Mouse (Mus musculus): ENCODE measurements around the gene Esam.

Esam gene

DNA sequence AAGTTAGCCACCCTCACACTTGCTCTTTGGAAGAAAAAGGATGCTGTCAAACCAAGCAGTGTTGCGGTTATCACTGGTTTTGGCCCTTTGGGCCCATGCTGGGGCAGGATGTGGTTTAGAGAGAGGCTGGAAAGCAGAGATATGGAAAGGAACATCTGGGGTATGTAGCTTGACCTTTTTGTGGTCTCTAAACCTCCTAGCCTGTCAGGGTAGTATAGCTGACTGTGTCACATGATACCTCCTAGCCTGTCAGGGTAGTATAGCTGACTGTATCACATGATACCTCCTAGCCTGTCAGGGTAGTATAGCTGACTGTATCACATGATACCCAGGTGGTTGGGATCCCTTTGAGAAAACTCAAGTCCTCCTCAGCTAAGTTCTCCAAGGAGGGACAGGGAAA is 26.4 kb downstream of the Esam start:
- no peak for DNase-seq (ENCODE audit: low spot score in 2 of 2)

DNA sequence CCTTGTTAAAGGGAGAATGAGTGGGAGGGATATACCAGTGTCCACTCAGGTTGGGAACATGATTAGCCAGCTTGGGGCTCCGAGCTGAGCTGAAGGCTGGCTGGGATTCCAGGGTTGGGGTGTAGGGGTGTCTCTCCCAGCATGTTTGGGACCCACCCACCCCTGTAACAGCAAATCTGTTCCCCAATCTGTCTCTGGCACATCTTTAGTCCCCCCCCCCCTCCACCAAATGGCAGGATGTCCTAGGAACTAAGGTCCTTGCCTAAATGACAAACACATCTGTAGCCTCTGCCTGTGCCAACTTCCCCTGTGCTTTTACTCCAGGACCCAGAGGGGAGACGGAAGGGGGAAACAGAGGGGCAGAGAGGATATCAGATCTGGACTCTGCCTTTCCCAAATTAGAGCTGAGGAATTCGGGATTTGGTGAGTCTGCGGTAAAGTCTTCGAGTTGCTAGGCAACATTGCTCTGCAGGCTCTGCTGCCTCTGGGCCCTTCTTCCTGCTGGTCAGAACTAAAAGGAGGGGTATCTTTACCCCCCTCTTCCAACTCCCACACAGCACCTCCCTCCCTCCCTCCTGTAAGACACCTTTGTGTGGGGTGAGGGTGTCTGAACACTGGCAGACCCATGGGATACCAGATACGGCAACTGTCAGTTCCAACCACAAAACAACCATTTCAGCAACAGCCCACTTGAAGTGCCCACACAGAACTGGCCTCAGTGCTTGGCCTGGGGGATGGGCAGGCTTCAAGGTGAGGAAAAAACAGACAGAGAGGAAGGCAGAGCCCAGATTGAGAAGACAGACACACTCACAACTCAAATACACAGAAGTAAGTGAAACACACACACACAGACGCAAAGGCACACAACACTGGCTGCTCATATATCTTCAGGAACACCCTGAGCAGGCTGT is 27.2 kb downstream of the Esam start, which contains the start of gene Siae:
Gene Siae, plus strand, starts transcription at position 861 of the 911 bp plus-strand sequence.
- no peak for DNase-seq (ENCODE audit: low spot score in 2 of 2)

DNA sequence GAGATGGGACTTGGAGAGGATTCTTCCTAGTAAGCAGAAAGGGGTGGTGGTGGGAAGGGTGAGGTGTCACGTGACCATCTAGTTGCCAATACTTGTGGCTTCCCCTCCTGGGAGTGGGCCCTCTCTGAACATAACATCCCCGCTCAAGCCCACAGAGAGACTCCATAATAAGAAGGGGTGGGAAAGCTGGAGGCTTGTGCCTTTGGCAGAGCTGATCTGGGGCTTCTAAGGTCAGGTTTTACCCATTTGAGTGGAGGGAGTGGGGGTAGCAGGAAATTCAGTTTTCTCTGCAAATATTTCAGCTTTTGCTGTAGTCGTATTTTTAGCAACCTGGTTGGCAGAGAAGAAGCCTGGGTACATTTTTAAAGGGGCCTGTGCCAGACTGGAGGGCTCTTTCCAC is 28.5 kb downstream of the Esam start:
- DNase-seq (ENCODE audit: low spot score in 2 of 2): no peak

DNA sequence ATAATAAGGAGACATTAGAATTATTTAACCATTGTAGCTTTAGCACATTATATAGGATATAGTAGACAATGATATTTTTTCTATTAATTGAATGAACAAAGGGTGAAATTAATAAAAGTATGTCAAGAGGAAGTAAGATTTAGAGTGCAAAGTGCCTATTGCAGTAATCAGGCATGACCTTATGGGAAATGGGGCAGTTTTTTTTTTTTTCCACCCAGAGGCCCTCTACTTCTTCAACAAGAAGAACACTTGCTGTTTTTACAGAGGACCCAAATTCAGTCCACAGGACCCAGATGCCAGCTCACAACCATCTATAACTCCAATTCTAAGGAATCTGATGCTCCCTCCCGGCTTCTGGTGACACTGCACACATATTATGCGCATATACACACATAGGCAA is 32.7 kb downstream of the Esam start:
- DNase-seq (ENCODE audit: low spot score in 2 of 2): no peak

DNA sequence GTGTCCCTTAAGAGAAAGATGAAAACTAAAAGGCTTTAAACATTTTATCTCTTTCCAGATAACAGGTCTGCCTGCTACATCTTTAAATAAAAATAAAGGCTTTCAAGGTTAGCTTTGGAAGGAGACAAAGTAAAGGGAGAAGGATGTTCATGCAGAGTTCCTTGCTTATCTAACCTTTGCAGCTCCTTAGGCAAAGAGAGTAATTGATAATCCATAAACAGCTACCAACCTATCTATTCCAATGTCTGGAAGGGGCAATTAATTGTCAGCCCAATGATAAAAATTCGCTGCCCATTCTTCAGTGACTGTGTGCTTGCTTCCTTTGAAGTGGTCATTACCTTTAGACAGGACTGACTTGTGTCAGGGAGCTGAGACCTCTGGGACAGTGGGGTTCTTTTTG is 35.9 kb downstream of the Esam start:
- no peak for DNase-seq (ENCODE audit: low spot score in 2 of 2)

DNA sequence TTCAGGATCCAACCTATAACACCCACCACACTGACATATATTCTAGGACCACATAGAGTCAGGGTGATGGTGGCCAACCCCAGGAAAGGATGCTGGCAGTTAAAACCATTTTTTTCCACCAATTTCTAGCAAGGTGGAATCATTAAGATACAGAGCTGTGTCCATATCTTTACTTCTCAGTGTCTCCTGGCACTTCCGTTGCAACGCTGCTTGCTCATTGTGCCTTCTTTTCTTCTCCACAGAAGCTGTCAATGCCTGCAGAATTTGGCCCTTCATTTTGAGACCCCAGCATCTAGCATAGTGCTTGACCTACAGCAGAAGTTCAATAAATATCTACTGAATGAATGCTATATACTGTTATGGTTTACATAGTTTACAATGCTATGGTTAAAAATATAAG is 39.1 kb downstream of the Esam start:
- DNase-seq (ENCODE audit: low spot score in 2 of 2): no peak

DNA sequence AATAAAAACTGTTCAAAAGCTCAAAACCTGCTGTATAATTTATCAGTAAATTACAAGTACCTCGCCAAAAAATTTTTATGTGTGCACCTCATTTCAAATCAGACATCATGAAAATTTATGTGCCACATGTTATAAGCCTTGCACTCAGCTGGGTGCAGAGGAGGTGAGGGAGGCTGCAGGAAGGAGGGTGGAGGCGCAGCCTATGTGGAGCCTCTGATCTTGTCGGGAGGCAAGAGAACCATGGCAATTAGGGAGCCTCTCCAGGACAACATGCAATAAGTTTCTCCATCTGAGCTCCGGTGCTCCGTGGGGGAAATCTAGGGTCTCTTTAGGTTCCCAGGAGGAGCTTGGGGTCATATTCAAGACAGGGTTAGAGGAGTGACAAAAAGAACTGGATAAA is 39.6 kb downstream of the Esam start:
- no peak for DNase-seq (ENCODE audit: low spot score in 2 of 2)

DNA sequence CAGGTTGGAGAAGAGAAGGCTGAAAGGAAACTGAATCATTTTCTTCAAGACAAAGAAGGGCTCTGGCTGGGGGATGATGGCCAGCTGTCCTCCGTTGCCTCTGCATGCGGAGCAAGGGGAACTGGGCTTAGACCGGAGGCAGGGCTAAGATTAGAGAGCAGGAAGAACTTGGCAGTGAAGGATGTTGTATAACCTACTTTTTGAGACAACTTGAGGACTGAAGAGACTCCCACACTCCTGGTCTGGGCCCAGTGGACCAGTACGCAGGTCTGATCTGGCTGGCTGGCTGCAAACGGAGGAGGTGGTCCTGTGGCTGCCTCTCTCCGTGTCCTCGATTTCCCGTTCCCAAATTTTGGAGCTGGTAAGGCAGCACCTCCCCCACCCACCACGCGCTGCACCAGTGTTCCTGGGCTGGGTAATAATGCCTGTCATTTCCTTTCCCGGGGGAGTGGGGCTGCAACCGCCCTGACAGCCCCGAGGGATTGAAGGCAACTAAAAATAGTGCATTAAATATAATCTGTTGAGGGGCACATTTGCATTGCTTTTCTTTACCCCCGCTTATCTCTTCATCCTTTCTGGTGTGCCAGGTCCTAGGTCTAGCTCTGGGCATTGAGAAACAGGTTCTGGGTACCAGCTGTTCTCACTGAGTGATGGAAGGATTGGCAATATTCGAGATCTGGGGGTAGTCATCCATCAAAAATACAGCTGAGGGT is 40.2 kb downstream of the Esam start:
- DNase-seq (ENCODE audit: low spot score in 2 of 2): peak; percentile 39 to 61

DNA sequence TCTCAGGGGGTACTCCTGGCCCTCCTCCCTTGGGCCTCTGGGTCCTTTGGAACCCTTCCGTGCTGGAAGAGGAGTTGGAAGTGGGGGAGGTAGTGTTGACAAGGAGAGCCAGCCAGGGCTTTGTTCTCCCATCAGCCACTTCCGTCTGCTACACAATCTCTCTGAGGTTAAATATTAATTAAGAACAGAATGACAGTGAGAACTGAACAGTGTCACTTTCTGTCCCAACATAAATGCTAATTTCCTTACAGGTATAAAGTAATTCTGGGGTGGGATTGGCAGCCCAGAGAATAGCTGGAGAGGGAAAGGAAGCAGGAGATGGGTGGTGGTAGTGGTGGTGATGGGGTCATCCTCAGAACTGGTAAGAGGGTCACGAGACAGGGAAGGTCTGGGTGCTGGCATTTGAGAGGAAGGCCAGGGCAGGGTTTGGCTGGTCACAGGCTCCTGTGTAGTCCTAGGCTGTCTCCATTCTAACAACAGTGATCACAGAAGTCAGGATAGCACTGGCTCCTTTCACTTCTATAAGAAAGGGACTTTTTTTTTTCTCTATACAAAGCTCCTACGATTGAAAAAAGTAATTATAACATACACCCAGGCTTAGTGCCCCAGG is 40.8 kb downstream of the Esam start:
- DNase-seq (ENCODE audit: low spot score in 2 of 2): no peak

DNA sequence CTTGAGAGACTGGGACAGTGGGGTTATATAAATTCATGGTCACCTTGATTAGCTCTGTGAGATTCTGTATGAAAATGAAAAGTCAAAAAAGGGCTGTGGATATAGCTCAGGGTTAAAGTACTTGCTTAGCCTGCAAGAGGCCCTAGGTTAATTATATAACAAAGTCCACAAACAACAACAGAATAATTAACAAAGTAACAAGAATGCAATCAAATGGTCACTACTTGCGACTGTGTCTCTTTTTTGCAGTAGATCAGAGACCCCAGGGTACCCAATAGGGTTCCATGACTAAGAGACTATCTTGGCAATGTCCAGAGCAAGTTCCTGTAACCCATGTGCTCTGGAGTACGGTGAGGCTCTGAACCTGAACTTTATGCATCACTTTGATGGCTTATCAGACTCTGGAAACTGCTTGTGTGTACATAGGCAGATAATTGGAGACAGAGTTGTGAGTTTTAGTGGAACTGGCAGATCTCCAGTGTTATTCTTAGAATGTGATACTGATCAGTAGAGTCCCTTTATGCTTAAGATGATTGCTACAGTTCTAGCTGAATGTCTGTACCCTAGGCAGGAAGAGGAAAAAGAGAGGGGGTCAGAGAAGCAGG is 41.5 kb downstream of the Esam start:
- DNase-seq (ENCODE audit: low spot score in 2 of 2): no peak

DNA sequence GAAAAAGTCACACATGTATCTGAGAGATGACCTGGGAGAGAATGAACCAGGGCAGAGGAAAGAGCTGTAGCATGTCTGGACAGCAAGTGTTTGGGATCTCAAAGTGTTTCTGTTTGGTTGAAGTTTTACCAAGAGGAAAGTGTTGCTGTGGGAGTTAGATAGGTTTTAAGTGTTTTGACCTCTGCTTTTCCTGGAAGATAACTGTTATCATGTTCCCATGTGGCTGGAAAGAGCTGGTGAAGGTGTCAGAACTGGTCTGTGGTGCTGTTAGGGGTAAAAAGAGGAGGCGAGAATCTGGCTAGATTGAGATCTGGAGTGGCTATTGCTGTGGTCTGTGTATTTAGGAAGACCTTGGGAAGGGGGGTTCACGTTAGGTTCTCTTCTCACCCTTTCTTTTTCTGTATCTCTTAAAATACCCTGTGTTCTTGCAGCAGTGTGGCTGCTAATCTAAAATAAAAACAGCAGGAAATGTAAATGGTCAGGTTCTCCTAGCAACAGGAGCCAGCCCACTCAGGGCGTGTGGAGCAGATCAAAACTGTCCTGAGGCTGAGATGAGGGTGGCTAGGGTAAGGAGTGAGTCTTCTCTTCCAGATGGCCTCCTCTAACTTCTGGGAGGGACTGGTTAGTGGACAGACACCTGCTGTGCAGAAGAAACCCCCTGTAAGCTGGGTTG is 44.5 kb downstream of the Esam start:
- no peak for DNase-seq (ENCODE audit: low spot score in 2 of 2)

DNA sequence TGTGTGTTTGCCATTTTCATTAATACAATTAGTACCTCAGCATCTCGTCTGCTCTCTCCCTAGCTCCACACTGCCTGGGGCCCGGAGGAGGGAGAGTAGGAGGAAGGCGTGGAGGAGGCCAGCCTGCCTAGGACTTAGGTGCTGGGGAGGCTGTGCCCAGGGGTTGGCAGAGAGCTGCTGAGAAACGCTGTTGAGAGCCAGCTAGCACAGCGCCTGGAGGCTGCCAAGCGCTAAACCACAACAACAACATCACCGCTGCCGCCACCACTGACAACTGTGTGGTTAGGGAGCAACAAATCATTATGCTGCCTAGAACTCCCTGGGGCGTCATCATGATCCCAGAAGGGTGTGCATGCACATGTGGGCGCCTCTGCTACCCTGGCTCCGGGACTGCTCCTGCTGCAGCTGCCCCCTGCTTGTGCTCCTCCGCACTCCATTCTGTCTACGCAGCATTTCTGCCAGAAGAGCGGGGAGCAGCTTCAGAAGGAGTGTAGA is 48.6 kb downstream of the Esam start:
- DNase-seq (ENCODE audit: low spot score in 2 of 2): peak in 1 of 2 experiments; percentile 34

DNA sequence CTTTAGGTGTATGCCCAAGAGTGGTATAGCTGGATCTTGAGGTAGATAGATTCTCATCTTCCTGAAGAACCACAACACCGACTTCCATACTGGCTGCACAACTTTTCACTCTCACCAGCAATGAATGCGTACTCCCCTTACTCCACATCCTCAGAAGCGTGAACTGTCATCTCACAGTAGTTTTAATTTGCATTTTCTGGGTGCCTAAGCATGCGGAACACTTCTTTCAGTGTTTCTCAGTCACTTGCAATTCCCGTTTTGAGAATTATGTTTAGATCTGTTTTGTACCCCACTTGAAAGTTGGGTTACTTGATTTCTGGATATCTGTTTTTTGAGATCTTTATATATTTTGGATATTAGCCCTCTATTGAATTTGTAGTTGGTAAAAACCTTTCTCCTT is 55.7 kb downstream of the Esam start:
- no peak for DNase-seq (ENCODE audit: low spot score in 2 of 2)

DNA sequence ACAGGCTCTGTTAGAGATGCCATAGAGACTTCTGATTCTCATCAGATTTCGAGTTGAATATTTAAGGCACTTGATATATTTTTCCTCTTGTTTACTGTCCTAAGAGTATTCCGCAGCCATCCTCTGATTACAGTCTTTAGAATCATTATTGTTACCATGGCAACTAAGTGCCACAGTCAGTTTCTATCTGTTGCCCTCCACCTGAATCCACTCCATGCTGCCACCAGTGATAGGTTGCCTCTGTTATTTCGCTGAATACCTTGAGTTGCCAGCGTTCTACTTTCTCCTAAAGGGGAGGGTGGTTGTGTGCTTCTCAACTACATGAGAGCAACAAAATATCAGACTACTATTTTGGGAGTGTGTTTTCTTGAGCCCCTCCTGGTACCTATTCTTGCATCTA is 58.8 kb downstream of the Esam start:
- DNase-seq (ENCODE audit: low spot score in 2 of 2): no peak

Data from frontal cortex, postnatal 10 days (tissue).